Mouse (Mus musculus): ENCODE results near the gene Gm21988.

The Gm21988 gene

GRCm38 (mm10) chr11:70235254-70235900 lies 4.3 kb downstream of the Gm21988 start:
- no peak for DNase-seq

GRCm38 (mm10) chr11:70234497-70234896 lies 5.1 kb downstream of the Gm21988 start:
- DNase-seq = no peak

- DNase-seq = no peak
Measured at GRCm38 (mm10) chr11:70234037-70234436, 5.6 kb downstream of the Gm21988 start.

- DNase-seq = no peak
Measured at GRCm38 (mm10) chr11:70233016-70233415, 6.6 kb downstream of the Gm21988 start.

GRCm38 (mm10) chr11:70232546-70232945 lies 7.1 kb downstream of the Gm21988 start:
- DNase-seq = no peak

- peak; percentile 90 for DNase-seq
Measured at GRCm38 (mm10) chr11:70230239-70230727, 9.3 kb downstream of the Gm21988 start.

- DNase-seq = no peak
Measured at GRCm38 (mm10) chr11:70229260-70230010, 10.2 kb downstream of the Gm21988 start, which contains the start of gene Bcl6b. TSS of gene Bcl6b (minus strand) at chr11:70229798.

GRCm38 (mm10) chr11:70228828-70229227 lies 10.8 kb downstream of the Gm21988 start:
- peak; percentile 93 for DNase-seq

GRCm38 (mm10) chr11:70227661-70228245 lies 11.9 kb downstream of the Gm21988 start:
- no peak for DNase-seq

GRCm38 (mm10) chr11:70227126-70227525 lies 12.5 kb downstream of the Gm21988 start:
- no peak for DNase-seq

- DNase-seq = no peak
Measured at GRCm38 (mm10) chr11:70226602-70226890, 13.1 kb downstream of the Gm21988 start.

- no peak for DNase-seq
Measured at GRCm38 (mm10) chr11:70225798-70226601, 13.6 kb downstream of the Gm21988 start.

GRCm38 (mm10) chr11:70223724-70224123 lies 15.9 kb downstream of the Gm21988 start:
- no peak for DNase-seq

- no peak for DNase-seq
Measured at GRCm38 (mm10) chr11:70221603-70222500, 17.8 kb downstream of the Gm21988 start.

- peak; percentile 95 for DNase-seq
Measured at GRCm38 (mm10) chr11:70220731-70221602, 18.7 kb downstream of the Gm21988 start, which contains the start of gene Slc16a13. TSS of gene Slc16a13 (minus strand) at chr11:70221064.

- DNase-seq = no peak
Measured at GRCm38 (mm10) chr11:70220323-70220722, 19.3 kb downstream of the Gm21988 start.

- no peak for DNase-seq
Measured at GRCm38 (mm10) chr11:70219873-70220272, 19.8 kb downstream of the Gm21988 start.

- DNase-seq = no peak
Measured at GRCm38 (mm10) chr11:70218741-70219470, 20.7 kb downstream of the Gm21988 start.

GRCm38 (mm10) chr11:70218039-70218438 lies 21.6 kb downstream of the Gm21988 start:
- DNase-seq = no peak

- no peak for DNase-seq
Measured at GRCm38 (mm10) chr11:70216103-70216502, 23.5 kb downstream of the Gm21988 start.
